Mouse (Mus musculus) bone marrow macrophage, adult 2 months (primary cell): Measurements from ENCODE around the gene Magi2.

Experiments used
- CTCF ChIP-seq: IDR thresholded peaks from 2 replicates; pipeline ENCODE4 v1.5.1; 2012; ENCODE audit warnings: low read depth, mild to moderate bottlenecking, low read length, moderate library complexity
- POLR2A ChIP-seq: IDR thresholded peaks from 2 replicates; pipeline ENCODE4 v1.6.1; 2012; ENCODE audit warnings: mild to moderate bottlenecking, low read depth, low read length, borderline replicate concordance

GRCm38 (mm10) chr5:19309870-19310269 is 83.0 kb downstream of the Magi2 start:
- no peak for TF ChIP-seq POLR2A
- no peak for TF ChIP-seq CTCF
